Mouse (Mus musculus): ENCODE results near the gene Mpdz. TPM values are rescaled to one million over a fixed set of nuclear protein-coding genes. Genes with fewer than 3 reads are reported as not detected.
A peak's percentile ranks its signal among the peaks of the same experiment; 100 is the strongest.

Gene Mpdz
- polyA plus RNA-seq, 1 experiment from 2014 or later = 10.7 TPM

DNA sequence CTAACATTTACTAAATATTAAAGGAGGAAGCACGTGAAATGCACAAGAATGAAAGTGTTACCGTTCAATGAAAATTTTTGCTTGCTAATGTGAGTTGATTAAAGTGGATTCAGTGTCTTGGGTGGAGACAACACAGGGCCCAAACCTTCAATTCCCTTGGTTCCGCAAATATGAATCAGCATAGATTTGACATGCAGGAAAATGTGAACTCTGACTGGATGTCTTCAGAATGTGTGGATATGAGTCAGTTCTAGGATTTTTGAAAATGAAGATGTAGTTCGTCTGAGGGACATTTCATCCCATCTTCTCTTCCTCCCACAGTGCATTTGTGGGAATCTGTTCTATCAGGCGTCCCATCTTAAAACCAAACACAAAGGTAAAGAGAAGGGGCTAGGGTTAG, 951 bp upstream of the Mpdz start:
- WGBS = 91% methylated on average over 5 of the region's 5 CpGs
- Histone ChIP-seq H3K27ac (replicated peaks) (no peak overlapping the region), H3K4me2 (no peak overlapping the region), H3K4me3 (replicated peaks) (no peak overlapping the region), H3K36me3 (no peaks in the 10 kb centered on the region), H3K4me1 (peaks cover 5% of the 10 kb centered on the region), H3K27me3 (replicated peaks) (0 out of 2 replicates have a peak, but pooled peaks cover 6% of the 10 kb centered on the region), H3K9ac (replicated peaks) (no peak overlapping the region), H3K9me3 (replicated peaks) (no peaks in the 10 kb centered on the region)
- ATAC-seq (ENCODE audit: low FRiP score) = no peak

GRCm38 (mm10) chr4:81433961-81434360, 8.7 kb downstream of the Mpdz start:
- no peak for ATAC-seq (ENCODE audit: low FRiP score)
- no peak overlapping the region for H3K4me2 ChIP-seq
- no peak overlapping the region for H3K9ac ChIP-seq (replicated peaks)
- H3K27ac ChIP-seq (replicated peaks) = no peak overlapping the region
- H3K4me1 ChIP-seq = no peaks in the 10 kb centered on the region
- H3K27me3 ChIP-seq (replicated peaks) = no peaks in the 10 kb centered on the region
- H3K9me3 ChIP-seq (replicated peaks) = no peaks in the 10 kb centered on the region
- WGBS = 95% methylated on average over 3 of the region's 3 CpGs
- no peak overlapping the region for H3K4me3 ChIP-seq (replicated peaks)
- H3K36me3 ChIP-seq = no peaks in the 10 kb centered on the region

- Histone ChIP-seq H3K9me3 (replicated peaks) (no peaks in the 10 kb centered on the region), H3K27ac (replicated peaks) (no peak overlapping the region), H3K9ac (replicated peaks) (no peak overlapping the region), H3K36me3 (no peaks in the 10 kb centered on the region), H3K4me1 (no peaks in the 10 kb centered on the region), H3K4me2 (no peak overlapping the region), H3K27me3 (replicated peaks) (no peaks in the 10 kb centered on the region), H3K4me3 (replicated peaks) (no peak overlapping the region)
- 75% methylated on average over 4 of the region's 4 CpGs for WGBS
- no peak for ATAC-seq (ENCODE audit: low FRiP score)
Measured at GRCm38 (mm10) chr4:81430826-81431225, 11.8 kb downstream of the Mpdz start.

DNA sequence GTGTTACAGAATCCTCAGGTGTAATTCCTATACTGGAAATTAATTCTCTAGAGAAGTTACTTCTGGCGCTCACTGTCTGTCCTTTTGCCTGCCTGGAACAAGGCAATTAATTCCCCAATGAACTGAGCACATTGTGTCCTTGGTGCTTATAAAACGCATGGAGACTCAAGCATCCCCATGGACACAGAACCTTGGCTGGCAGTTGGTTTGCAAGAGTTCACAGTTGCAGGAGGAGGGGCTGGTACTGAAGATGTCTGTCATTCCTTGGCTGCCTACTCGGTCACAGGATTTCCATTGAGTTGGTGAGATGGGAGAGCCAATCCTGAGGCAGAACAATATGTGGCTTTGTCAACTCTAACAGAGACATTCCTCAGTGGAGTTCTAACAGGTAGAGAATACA, 12.5 kb downstream of the Mpdz start:
- H3K4me3 ChIP-seq (replicated peaks) = no peak overlapping the region
- H3K36me3 ChIP-seq = no peaks in the 10 kb centered on the region
- H3K4me1 ChIP-seq = no peaks in the 10 kb centered on the region
- ATAC-seq (ENCODE audit: low FRiP score) = 0 out of 2 replicates have a peak, but pooled peaks have one; percentile 35
- H3K27me3 ChIP-seq (replicated peaks) = no peaks in the 10 kb centered on the region
- H3K27ac ChIP-seq (replicated peaks) = peak overlapping the region; percentile 45; the same call in 1 of the 2 replicates
- no peak overlapping the region for H3K9ac ChIP-seq (replicated peaks)
- 58% methylated on average over 3 of the region's 3 CpGs for WGBS
- no peaks in the 10 kb centered on the region for H3K9me3 ChIP-seq (replicated peaks)
- no peak overlapping the region for H3K4me2 ChIP-seq

DNA sequence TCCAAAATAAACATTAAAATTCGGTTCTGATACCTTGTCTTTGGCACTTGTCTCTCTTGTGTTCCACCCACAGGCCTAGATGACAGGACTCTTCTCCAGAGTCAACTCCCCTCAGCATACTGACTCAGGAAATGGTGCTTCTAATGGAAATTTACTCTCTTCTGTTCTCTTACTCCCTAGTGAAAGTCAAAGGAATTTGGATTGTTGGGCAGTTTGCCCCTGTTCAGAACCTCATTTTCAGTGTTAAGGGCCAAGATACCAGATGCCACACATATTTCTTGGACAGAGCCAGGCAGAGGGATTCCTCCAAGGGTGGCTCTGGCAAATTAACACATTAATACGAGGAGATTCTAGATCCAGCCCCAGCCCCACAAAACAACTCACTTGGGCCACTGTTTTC, 12.9 kb downstream of the Mpdz start:
- WGBS = 75% methylated on average over 2 of the region's 2 CpGs
- Histone ChIP-seq H3K4me2 (no peak overlapping the region), H3K4me1 (no peaks in the 10 kb centered on the region), H3K9ac (replicated peaks) (no peak overlapping the region), H3K27me3 (replicated peaks) (no peaks in the 10 kb centered on the region), H3K27ac (replicated peaks) (peak overlapping the region; percentile 45; the same call in 1 of the 2 replicates), H3K4me3 (replicated peaks) (no peak overlapping the region), H3K9me3 (replicated peaks) (no peaks in the 10 kb centered on the region), H3K36me3 (no peaks in the 10 kb centered on the region)
- ATAC-seq (ENCODE audit: low FRiP score) = no peak

DNA sequence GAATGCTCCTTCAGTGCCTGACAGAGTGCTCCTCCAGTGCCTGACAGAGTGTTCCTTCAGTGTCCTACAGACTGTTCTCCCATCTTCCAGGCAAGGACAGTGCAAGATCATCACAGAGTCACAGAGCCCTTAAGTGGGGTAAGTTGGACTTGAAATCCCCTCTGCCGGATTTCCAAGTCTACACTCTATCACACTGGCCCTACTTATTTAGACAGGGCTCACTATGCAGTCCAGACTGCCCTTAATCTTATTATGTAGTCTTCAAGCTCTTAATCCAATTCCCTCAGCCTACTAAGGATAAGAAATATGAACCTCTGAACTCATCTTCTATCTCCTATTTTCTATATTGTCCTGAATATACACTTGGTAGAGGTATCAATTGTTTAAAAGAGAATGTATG, 19.1 kb downstream of the Mpdz start:
- Histone ChIP-seq H3K36me3 (no peaks in the 10 kb centered on the region), H3K4me2 (no peak overlapping the region), H3K4me1 (0 out of 2 replicates have a peak, but pooled peaks cover 2% of the 10 kb centered on the region), H3K9me3 (replicated peaks) (no peaks in the 10 kb centered on the region), H3K27ac (replicated peaks) (no peak overlapping the region), H3K27me3 (replicated peaks) (no peaks in the 10 kb centered on the region), H3K9ac (replicated peaks) (no peak overlapping the region), H3K4me3 (replicated peaks) (no peak overlapping the region)
- 94% methylated on average over 1 of the region's 1 CpGs for WGBS
- ATAC-seq (ENCODE audit: low FRiP score) = no peak

DNA sequence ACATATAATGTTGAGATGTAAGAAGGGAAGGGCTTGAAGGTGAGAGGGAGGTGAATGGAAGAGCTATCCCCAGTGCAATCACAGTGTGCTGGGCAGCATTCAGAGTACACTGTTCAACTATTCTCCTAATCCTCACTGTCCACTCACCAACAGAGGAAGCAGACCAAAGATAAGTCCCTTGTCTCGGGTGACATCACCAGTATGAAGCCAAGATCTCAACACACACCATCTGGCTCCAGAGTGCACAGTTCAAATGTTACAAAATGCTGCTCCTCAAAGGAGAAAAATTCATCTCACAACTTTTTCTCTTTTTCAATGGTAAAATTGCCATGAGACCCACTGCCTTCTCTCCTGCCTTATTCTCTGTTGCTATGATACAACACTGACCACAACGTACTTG, 21.0 kb downstream of the Mpdz start:
- 0 out of 2 replicates have a peak, but pooled peaks cover 4% of the 10 kb centered on the region for H3K4me1 ChIP-seq
- H3K27ac ChIP-seq (replicated peaks) = no peak overlapping the region
- H3K9ac ChIP-seq (replicated peaks) = no peak overlapping the region
- H3K36me3 ChIP-seq = no peaks in the 10 kb centered on the region
- no peak overlapping the region for H3K4me2 ChIP-seq
- H3K4me3 ChIP-seq (replicated peaks) = no peak overlapping the region
- H3K9me3 ChIP-seq (replicated peaks) = no peaks in the 10 kb centered on the region
- 87% methylated on average over 2 of the region's 2 CpGs for WGBS
- no peaks in the 10 kb centered on the region for H3K27me3 ChIP-seq (replicated peaks)
- no peak for ATAC-seq (ENCODE audit: low FRiP score)

GRCm38 (mm10) chr4:81415324-81416026, 27.1 kb downstream of the Mpdz start:
- H3K27ac ChIP-seq (replicated peaks) = no peak overlapping the region
- H3K4me3 ChIP-seq (replicated peaks) = no peak overlapping the region
- H3K36me3 ChIP-seq = no peaks in the 10 kb centered on the region
- no peak for ATAC-seq (ENCODE audit: low FRiP score)
- H3K4me1 ChIP-seq = 0 out of 2 replicates have a peak, but pooled peaks cover 4% of the 10 kb centered on the region
- no peak overlapping the region for H3K9ac ChIP-seq (replicated peaks)
- H3K27me3 ChIP-seq (replicated peaks) = no peaks in the 10 kb centered on the region
- H3K9me3 ChIP-seq (replicated peaks) = no peaks in the 10 kb centered on the region
- 0 out of 2 replicates have a peak overlapping the region, but pooled peaks have one; percentile 5 for H3K4me2 ChIP-seq
- 49% methylated on average over 10 of the region's 10 CpGs for WGBS

DNA sequence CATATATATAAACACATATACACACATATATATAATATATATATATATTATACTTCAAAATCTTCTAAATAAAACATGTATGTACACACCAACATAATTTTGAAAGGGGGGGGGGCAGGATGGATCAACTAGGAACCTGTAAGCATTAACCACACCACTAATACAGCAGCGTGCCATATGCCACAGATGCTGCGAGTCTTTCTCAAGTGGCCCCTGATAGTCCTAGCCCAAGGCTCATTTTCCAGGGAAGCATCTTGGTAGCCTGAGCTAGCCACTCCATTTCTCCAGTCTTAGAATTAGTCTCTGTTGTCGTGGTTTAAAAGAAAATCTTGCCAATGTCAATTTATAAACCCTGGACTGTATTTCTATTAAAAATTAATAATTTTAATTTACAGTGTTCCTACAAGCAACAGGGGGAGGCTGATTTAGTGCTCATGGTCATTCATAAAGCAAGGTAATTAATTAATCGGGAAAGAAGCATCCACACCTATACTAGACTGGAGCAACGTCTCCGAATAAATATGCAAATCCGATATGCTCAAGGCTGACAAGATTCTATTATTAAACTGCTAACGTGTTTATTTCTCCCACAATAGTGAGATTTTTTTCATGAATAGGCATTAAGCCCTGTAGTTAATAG, 27.8 kb downstream of the Mpdz start:
- ATAC-seq (ENCODE audit: low FRiP score) = no peak
- Histone ChIP-seq H3K4me1 (0 out of 2 replicates have a peak, but pooled peaks cover 4% of the 10 kb centered on the region), H3K9ac (replicated peaks) (no peak overlapping the region), H3K27me3 (replicated peaks) (no peaks in the 10 kb centered on the region), H3K36me3 (no peaks in the 10 kb centered on the region), H3K27ac (replicated peaks) (no peak overlapping the region), H3K4me2 (0 out of 2 replicates have a peak overlapping the region, but pooled peaks have one; percentile 5), H3K4me3 (replicated peaks) (no peak overlapping the region), H3K9me3 (replicated peaks) (no peaks in the 10 kb centered on the region)
- 63% methylated on average over 8 of the region's 8 CpGs for WGBS

GRCm38 (mm10) chr4:81396883-81397282, 45.7 kb downstream of the Mpdz start:
- no peak for ATAC-seq (ENCODE audit: low FRiP score)
- H3K4me1 ChIP-seq = no peaks in the 10 kb centered on the region
- no peak overlapping the region for H3K27ac ChIP-seq (replicated peaks)
- 93% methylated on average over 6 of the region's 6 CpGs for WGBS
- no peaks in the 10 kb centered on the region for H3K27me3 ChIP-seq (replicated peaks)
- H3K36me3 ChIP-seq = no peaks in the 10 kb centered on the region
- no peak overlapping the region for H3K4me3 ChIP-seq (replicated peaks)
- no peaks in the 10 kb centered on the region for H3K9me3 ChIP-seq (replicated peaks)
- no peak overlapping the region for H3K9ac ChIP-seq (replicated peaks)
- H3K4me2 ChIP-seq = no peak overlapping the region

GRCm38 (mm10) chr4:81392869-81393268, 49.7 kb downstream of the Mpdz start:
- peaks cover 2% of the 10 kb centered on the region; the same call in 1 of the 2 replicates for H3K4me1 ChIP-seq
- ATAC-seq (ENCODE audit: low FRiP score) = no peak
- H3K36me3 ChIP-seq = no peaks in the 10 kb centered on the region
- no peaks in the 10 kb centered on the region for H3K27me3 ChIP-seq (replicated peaks)
- H3K27ac ChIP-seq (replicated peaks) = no peak overlapping the region
- H3K9ac ChIP-seq (replicated peaks) = no peak overlapping the region
- 92% methylated on average over 3 of the region's 3 CpGs for WGBS
- H3K4me3 ChIP-seq (replicated peaks) = no peak overlapping the region
- H3K9me3 ChIP-seq (replicated peaks) = no peaks in the 10 kb centered on the region
- no peak overlapping the region for H3K4me2 ChIP-seq

GRCm38 (mm10) chr4:81389263-81389662, 53.4 kb downstream of the Mpdz start:
- H3K27me3 ChIP-seq (replicated peaks) = no peaks in the 10 kb centered on the region
- no peak overlapping the region for H3K4me2 ChIP-seq
- no peaks in the 10 kb centered on the region for H3K9me3 ChIP-seq (replicated peaks)
- peak; percentile 21; the same call in 1 of the 2 replicates for ATAC-seq (ENCODE audit: low FRiP score)
- H3K36me3 ChIP-seq = no peaks in the 10 kb centered on the region
- no peak overlapping the region for H3K27ac ChIP-seq (replicated peaks)
- peaks cover 2% of the 10 kb centered on the region; the same call in 1 of the 2 replicates for H3K4me1 ChIP-seq
- H3K9ac ChIP-seq (replicated peaks) = no peak overlapping the region
- no peak overlapping the region for H3K4me3 ChIP-seq (replicated peaks)
